Mouse (Mus musculus): Measurements from ENCODE around the gene Prdm2. TPM values are rescaled to one million over a fixed set of nuclear protein-coding genes. Genes with fewer than 3 reads are reported as not detected.

Prdm2 gene
- polyA plus RNA-seq, 1 experiment from 2014 or later = 11.0 TPM

GRCm38 (mm10) chr4:143151267-143151666, 61.5 kb downstream of the Prdm2 start:
- Histone ChIP-seq H3K4me2 (ENCODE audit: low read depth, low read length) (no peak overlapping the region), H3K4me3 (ENCODE audit: low read length) (no peak overlapping the region), H3K27me3 (ENCODE audit: control insufficient read depth, insufficient read depth, low read depth, low read length) (no peaks in the 10 kb centered on the region), H3K4me1 (replicated peaks; ENCODE audit: control insufficient read depth, insufficient read depth, low read length) (peaks cover 7% of the 10 kb centered on the region; the same call in 1 of the 2 replicates), H3K27ac (ENCODE audit: low read length) (no peak overlapping the region), H3K36me3 (ENCODE audit: control insufficient read depth, insufficient read depth, low read length) (peaks cover 3% of the 10 kb centered on the region; the same call in 1 of the 2 replicates), H3K9me3 (ENCODE audit: control insufficient read depth, low read length) (no peaks in the 10 kb centered on the region), H3K9ac (ENCODE audit: low read length) (no peak overlapping the region)
- ATAC-seq (ENCODE audit: low read depth) = no peak
- WGBS = 57% methylated on average over 1 of the region's 1 CpGs

- no peak overlapping the region for H3K27ac ChIP-seq (ENCODE audit: low read length)
Measured at GRCm38 (mm10) chr4:143147666-143148065, 65.1 kb downstream of the Prdm2 start.

GRCm38 (mm10) chr4:143143615-143144014, 69.2 kb downstream of the Prdm2 start:
- no peak overlapping the region for H3K9ac ChIP-seq (ENCODE audit: low read length)
- no peaks in the 10 kb centered on the region for H3K27me3 ChIP-seq (ENCODE audit: control insufficient read depth, insufficient read depth, low read depth, low read length)
- no peak for ATAC-seq (ENCODE audit: low read depth)
- H3K27ac ChIP-seq (ENCODE audit: low read length) = no peak overlapping the region
- H3K9me3 ChIP-seq (ENCODE audit: control insufficient read depth, low read length) = no peaks in the 10 kb centered on the region
- H3K4me1 ChIP-seq (replicated peaks; ENCODE audit: control insufficient read depth, insufficient read depth, low read length) = peaks cover 5% of the 10 kb centered on the region; the same call in 1 of the 2 replicates
- H3K36me3 ChIP-seq (ENCODE audit: control insufficient read depth, insufficient read depth, low read length) = peaks cover 14% of the 10 kb centered on the region
- H3K4me3 ChIP-seq (ENCODE audit: low read length) = no peak overlapping the region
- WGBS = 42% methylated on average over 7 of the region's 7 CpGs
- H3K4me2 ChIP-seq (ENCODE audit: low read depth, low read length) = no peak overlapping the region

More at GRCm38 (mm10) chr4:143147666-143148065, 65.1 kb downstream of the Prdm2 start:
- H3K4me3 ChIP-seq (ENCODE audit: low read length) = no peak overlapping the region
- peaks cover 5% of the 10 kb centered on the region; the same call in 1 of the 2 replicates for H3K4me1 ChIP-seq (replicated peaks; ENCODE audit: control insufficient read depth, insufficient read depth, low read length)
- no peaks in the 10 kb centered on the region for H3K9me3 ChIP-seq (ENCODE audit: control insufficient read depth, low read length)
- no peak for ATAC-seq (ENCODE audit: low read depth)
- no peaks in the 10 kb centered on the region for H3K27me3 ChIP-seq (ENCODE audit: control insufficient read depth, insufficient read depth, low read depth, low read length)
- no peak overlapping the region for H3K9ac ChIP-seq (ENCODE audit: low read length)
- WGBS = 80% methylated on average over 3 of the region's 3 CpGs
- no peak overlapping the region for H3K4me2 ChIP-seq (ENCODE audit: low read depth, low read length)
- no peaks in the 10 kb centered on the region for H3K36me3 ChIP-seq (ENCODE audit: control insufficient read depth, insufficient read depth, low read length)

GRCm38 (mm10) chr4:143141645-143142259, 71.0 kb downstream of the Prdm2 start:
- H3K27ac ChIP-seq (ENCODE audit: low read length) = no peak overlapping the region
- 53% methylated on average over 12 of the region's 12 CpGs for WGBS
- peaks cover 14% of the 10 kb centered on the region for H3K36me3 ChIP-seq (ENCODE audit: control insufficient read depth, insufficient read depth, low read length)
- H3K4me3 ChIP-seq (ENCODE audit: low read length) = no peak overlapping the region
- H3K4me2 ChIP-seq (ENCODE audit: low read depth, low read length) = no peak overlapping the region
- H3K27me3 ChIP-seq (ENCODE audit: control insufficient read depth, insufficient read depth, low read depth, low read length) = no peaks in the 10 kb centered on the region
- H3K4me1 ChIP-seq (replicated peaks; ENCODE audit: control insufficient read depth, insufficient read depth, low read length) = peaks cover 3% of the 10 kb centered on the region; the same call in 1 of the 2 replicates
- H3K9me3 ChIP-seq (ENCODE audit: control insufficient read depth, low read length) = no peaks in the 10 kb centered on the region
- no peak overlapping the region for H3K9ac ChIP-seq (ENCODE audit: low read length)
- no peak for ATAC-seq (ENCODE audit: low read depth)

- Histone ChIP-seq H3K36me3 (ENCODE audit: control insufficient read depth, insufficient read depth, low read length) (peaks cover 14% of the 10 kb centered on the region), H3K4me3 (ENCODE audit: low read length) (no peak overlapping the region), H3K27me3 (ENCODE audit: control insufficient read depth, insufficient read depth, low read depth, low read length) (no peaks in the 10 kb centered on the region), H3K27ac (ENCODE audit: low read length) (no peak overlapping the region), H3K4me1 (replicated peaks; ENCODE audit: control insufficient read depth, insufficient read depth, low read length) (peaks cover 3% of the 10 kb centered on the region; the same call in 1 of the 2 replicates), H3K9ac (ENCODE audit: low read length) (no peak overlapping the region), H3K9me3 (ENCODE audit: control insufficient read depth, low read length) (no peaks in the 10 kb centered on the region), H3K4me2 (ENCODE audit: low read depth, low read length) (no peak overlapping the region)
- no peak for ATAC-seq (ENCODE audit: low read depth)
- WGBS = 71% methylated on average over 3 of the region's 3 CpGs
Measured at GRCm38 (mm10) chr4:143140940-143141339, 71.9 kb downstream of the Prdm2 start.

- ATAC-seq (ENCODE audit: low read depth) = no peak
- H3K9me3 ChIP-seq (ENCODE audit: control insufficient read depth, low read length) = no peaks in the 10 kb centered on the region
- no peak overlapping the region for H3K4me2 ChIP-seq (ENCODE audit: low read depth, low read length)
- H3K4me3 ChIP-seq (ENCODE audit: low read length) = no peak overlapping the region
- no peak overlapping the region for H3K9ac ChIP-seq (ENCODE audit: low read length)
- WGBS = 93% methylated on average over 7 of the region's 7 CpGs
- no peaks in the 10 kb centered on the region for H3K27me3 ChIP-seq (ENCODE audit: control insufficient read depth, insufficient read depth, low read depth, low read length)
- H3K4me1 ChIP-seq (replicated peaks; ENCODE audit: control insufficient read depth, insufficient read depth, low read length) = no peaks in the 10 kb centered on the region
- peaks cover 30% of the 10 kb centered on the region for H3K36me3 ChIP-seq (ENCODE audit: control insufficient read depth, insufficient read depth, low read length)
- no peak overlapping the region for H3K27ac ChIP-seq (ENCODE audit: low read length)
Measured at GRCm38 (mm10) chr4:143132433-143132832, 80.4 kb downstream of the Prdm2 start.

GRCm38 (mm10) chr4:143130441-143130840, 82.4 kb downstream of the Prdm2 start:
- 87% methylated on average over 5 of the region's 5 CpGs for WGBS
- H3K27me3 ChIP-seq (ENCODE audit: control insufficient read depth, insufficient read depth, low read depth, low read length) = no peaks in the 10 kb centered on the region
- no peaks in the 10 kb centered on the region for H3K9me3 ChIP-seq (ENCODE audit: control insufficient read depth, low read length)
- no peak overlapping the region for H3K9ac ChIP-seq (ENCODE audit: low read length)
- H3K27ac ChIP-seq (ENCODE audit: low read length) = no peak overlapping the region
- ATAC-seq (ENCODE audit: low read depth) = no peak
- H3K36me3 ChIP-seq (ENCODE audit: control insufficient read depth, insufficient read depth, low read length) = peaks cover 30% of the 10 kb centered on the region
- H3K4me1 ChIP-seq (replicated peaks; ENCODE audit: control insufficient read depth, insufficient read depth, low read length) = no peaks in the 10 kb centered on the region
- H3K4me3 ChIP-seq (ENCODE audit: low read length) = no peak overlapping the region
- no peak overlapping the region for H3K4me2 ChIP-seq (ENCODE audit: low read depth, low read length)

GRCm38 (mm10) chr4:143129261-143129760, 83.5 kb downstream of the Prdm2 start:
- Histone ChIP-seq H3K9me3 (ENCODE audit: control insufficient read depth, low read length) (no peaks in the 10 kb centered on the region), H3K36me3 (ENCODE audit: control insufficient read depth, insufficient read depth, low read length) (peaks cover 24% of the 10 kb centered on the region), H3K27ac (ENCODE audit: low read length) (no peak overlapping the region), H3K9ac (ENCODE audit: low read length) (no peak overlapping the region), H3K4me2 (ENCODE audit: low read depth, low read length) (no peak overlapping the region), H3K27me3 (ENCODE audit: control insufficient read depth, insufficient read depth, low read depth, low read length) (no peaks in the 10 kb centered on the region), H3K4me1 (replicated peaks; ENCODE audit: control insufficient read depth, insufficient read depth, low read length) (no peaks in the 10 kb centered on the region), H3K4me3 (ENCODE audit: low read length) (no peak overlapping the region)
- ATAC-seq (ENCODE audit: low read depth) = no peak
- WGBS = 77% methylated on average over 4 of the region's 4 CpGs

- H3K27me3 ChIP-seq (ENCODE audit: control insufficient read depth, insufficient read depth, low read depth, low read length) = no peaks in the 10 kb centered on the region
- no peak overlapping the region for H3K4me3 ChIP-seq (ENCODE audit: low read length)
- no peak overlapping the region for H3K27ac ChIP-seq (ENCODE audit: low read length)
- WGBS = 67% methylated on average over 5 of the region's 5 CpGs
- H3K9ac ChIP-seq (ENCODE audit: low read length) = no peak overlapping the region
- peaks cover 3% of the 10 kb centered on the region for H3K4me1 ChIP-seq (replicated peaks; ENCODE audit: control insufficient read depth, insufficient read depth, low read length)
- H3K9me3 ChIP-seq (ENCODE audit: control insufficient read depth, low read length) = no peaks in the 10 kb centered on the region
- H3K4me2 ChIP-seq (ENCODE audit: low read depth, low read length) = no peak overlapping the region
- no peak for ATAC-seq (ENCODE audit: low read depth)
- H3K36me3 ChIP-seq (ENCODE audit: control insufficient read depth, insufficient read depth, low read length) = peaks cover 7% of the 10 kb centered on the region; the same call in 1 of the 2 replicates
Measured at GRCm38 (mm10) chr4:143127171-143127570, 85.6 kb downstream of the Prdm2 start.
